Mouse (Mus musculus): ENCODE measurements around the gene Fkbp11.

The Fkbp11 gene

DNA sequence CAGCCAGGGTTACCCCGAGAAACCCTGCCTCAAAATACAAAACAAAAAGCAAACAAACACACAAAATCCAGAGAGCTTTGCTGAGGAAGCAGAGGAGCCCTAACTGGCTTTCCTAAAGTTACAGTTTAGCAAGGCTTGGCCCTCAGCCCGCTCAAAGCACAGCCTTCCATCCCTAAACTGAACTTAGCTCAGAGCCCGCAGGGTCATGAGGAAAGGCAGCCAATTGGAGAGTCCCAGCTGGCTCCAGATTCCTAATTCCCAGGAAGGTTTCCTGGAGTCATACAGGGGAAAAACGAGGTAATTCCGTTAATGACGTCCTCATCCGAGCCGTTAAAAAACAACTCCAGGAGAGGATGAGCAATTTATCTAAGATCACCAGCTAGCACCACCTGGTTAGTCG, 32.3 kb downstream of the Fkbp11 start:
- no peak for DNase-seq (ENCODE audit: low read depth)

DNA sequence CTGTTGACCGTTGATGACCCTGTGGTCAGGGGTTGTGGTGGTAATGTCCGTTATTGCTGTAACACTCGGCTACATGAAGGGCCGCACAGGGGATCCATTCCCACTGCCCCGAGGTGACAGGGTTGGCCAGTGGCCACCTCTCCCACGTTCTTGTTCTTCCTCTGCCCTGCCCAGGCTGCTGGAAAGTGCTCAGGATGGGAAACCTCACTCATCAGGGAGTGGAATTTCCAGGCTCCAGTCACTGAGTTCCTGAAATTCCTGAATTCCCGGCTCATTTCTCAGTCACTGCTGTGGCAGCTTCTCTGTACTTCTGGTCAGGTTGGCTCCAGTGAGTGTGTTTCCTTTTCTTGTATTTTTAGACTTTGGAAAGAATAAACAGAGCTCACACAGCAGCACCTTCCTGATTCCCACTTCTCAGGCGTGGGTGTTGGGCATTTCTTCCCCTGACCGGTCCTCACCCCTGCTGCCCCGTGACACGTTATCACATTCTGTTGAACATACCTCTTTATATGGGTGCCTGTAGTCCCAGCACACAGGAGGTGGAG, 35.8 kb downstream of the Fkbp11 start:
- DNase-seq (ENCODE audit: low read depth): no peak

DNA sequence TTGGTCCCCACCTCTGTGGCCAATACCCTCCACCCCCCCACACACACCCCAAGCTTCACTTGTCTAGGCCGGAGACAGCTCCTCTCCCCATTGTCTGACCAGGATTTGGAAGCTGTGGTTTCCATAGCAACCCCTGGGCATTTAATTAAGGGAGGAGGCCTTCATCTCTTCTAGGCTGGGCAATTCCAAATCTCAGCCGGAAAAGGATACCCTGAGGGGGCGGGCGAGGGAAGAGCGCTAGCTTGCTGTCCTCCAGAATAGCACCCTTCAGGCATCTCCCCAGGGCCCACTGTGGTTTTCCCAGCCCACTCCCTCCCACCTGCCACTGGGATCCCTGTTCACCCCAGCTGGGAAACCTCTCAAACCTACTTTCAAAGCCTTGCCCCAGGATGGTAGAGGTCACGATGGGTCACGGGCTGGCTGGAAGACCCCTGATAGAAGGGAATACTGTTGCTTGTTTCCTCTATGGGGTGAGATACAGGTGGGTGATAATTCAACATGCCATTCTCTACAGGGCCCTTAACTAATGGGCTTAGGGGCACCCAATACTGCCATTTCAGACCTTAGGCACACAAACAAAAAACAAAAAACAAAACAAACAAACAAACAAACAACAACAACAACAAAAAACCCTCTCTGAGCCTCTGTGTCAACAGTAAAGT, 36.4 kb downstream of the Fkbp11 start:
- DNase-seq (ENCODE audit: low read depth): no peak

DNA sequence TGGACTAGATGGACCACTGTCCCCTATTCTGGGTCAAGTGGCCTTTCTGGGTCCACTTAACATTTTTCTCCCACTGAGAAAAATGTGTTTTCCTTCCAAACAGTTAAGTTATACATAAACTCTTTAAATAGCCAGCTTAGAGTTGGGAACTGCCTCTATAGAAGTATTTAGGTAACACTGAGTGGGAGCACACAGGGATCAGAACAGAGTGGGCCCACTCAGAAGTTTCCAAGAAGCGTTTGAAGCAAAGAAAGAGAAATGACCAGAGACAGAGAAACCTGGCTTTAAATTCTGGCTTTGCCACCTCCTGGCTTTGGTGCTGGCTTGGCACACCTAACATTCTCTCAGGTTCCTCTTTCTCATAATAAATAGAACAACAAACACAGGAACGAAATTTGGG, 38.3 kb downstream of the Fkbp11 start:
- DNase-seq (ENCODE audit: low read depth): no peak

DNA sequence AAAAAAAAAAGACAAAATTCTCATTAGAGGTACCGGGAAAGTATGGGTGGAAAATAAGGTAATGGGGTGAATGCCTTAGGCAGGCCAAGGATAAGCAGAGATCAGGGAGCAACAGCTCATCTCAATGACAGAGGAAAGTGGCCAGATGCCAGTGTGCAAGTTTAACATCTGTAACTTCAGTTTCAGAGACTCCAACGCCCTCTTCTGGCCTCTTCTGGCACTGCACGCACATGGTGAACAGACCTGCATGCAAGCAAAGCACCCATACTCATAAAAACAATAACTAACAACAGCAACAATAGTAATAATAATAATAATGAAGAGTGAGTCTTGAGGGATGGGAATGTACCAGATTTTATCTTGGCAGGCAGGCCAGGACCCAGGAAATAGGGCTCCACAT, 42.1 kb downstream of the Fkbp11 start:
- no peak for DNase-seq (ENCODE audit: low read depth)

DNA sequence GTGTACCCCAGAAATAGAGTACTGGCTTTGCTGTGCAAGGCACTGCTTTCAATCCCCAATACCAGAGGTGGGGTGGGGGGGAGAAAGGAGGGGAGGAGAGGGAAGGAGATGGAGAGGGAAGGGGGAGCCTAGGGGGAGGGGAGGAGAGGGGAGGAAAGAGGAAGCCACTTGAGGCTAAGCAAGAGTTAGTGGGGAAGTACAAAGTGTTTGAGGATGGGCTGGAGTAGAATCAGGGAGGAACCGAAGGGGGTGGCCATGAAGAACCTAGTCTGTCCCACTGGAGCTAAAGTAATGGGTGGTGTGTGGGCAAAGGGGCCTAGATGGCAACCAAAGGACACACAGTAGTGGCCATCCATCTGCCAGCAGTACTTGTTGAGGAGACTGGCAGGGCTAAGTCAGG, 44.3 kb downstream of the Fkbp11 start:
- no peak for DNase-seq (ENCODE audit: low read depth)

DNA sequence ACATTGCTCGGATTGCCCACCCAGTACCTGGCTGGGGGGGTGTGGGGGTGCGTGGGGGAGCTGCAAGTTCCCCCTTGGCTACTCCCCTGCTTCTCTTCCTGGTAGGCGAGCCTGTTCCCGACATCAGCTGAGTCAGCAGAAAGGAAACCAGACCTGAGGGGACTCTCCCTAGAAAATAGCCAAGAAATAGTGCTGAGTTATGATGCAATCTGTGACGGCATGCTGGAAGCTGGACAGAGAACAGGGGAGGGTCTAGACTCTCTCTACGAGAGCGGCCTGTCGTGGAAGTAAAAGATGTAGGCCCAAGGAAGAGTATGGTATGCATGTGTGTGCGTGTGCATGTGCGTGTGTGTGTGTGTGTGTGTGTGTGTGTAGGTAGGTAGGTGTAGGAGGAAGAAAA, 44.8 kb downstream of the Fkbp11 start:
- no peak for DNase-seq (ENCODE audit: low read depth)

DNA sequence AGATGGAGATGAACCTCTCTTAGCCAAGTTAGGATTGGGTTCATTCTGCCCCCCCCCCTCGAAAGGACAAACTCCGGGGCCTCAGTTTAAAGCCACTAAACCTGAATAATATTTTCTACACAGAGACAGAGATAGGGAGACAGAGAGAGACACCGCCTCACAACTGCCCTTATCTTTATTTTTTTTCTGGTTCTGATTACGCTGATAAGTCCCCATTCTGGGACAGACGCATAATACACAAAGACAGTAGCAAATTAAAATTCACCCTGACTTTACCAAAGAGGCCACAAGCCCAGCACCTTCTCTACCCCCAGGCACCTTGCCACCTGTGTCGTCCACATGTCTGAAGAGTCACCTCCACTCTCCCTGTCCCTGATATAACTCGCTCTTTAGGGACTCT, 46.4 kb downstream of the Fkbp11 start:
- no peak for DNase-seq (ENCODE audit: low read depth)

DNA sequence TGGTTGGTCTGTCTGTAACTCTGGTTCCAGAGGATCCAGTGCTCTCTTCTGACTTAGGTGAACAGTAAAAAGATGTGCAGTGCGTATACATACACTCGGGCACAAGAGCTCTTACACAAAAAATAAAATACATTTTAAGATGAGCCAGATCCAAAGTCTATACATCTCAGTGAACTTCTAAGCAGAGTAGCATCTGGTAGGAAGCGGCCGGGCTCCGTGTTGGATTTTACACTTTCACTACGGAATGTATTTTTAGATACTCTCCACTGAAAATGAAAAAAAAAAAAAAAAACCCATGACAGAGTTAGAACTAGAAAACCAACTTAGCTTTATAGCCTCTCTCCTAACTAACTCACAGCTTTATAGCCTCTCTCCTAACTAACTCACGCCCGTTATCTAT, 47.3 kb downstream of the Fkbp11 start:
- DNase-seq (ENCODE audit: low read depth): no peak

DNA sequence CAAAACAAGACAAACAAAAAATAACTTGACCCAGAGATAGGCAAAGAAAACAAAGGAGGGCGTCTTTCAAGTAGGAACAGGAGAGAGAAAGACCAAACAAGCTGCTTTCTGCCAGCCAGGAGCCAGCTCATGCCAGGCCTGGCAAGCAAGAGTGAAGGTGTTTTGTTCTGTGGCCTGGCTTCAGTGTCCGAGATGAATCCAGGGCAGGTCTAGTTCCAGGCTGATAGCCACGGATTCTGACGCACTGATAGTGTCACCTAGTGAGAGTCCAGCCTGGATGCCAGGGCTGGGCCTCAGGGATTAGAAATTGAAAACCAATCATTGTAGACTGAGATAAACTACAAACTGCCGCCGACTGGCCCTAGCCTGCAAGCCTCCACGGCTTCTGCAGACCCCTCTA, 50.0 kb downstream of the Fkbp11 start:
- DNase-seq (ENCODE audit: low read depth): no peak

DNA sequence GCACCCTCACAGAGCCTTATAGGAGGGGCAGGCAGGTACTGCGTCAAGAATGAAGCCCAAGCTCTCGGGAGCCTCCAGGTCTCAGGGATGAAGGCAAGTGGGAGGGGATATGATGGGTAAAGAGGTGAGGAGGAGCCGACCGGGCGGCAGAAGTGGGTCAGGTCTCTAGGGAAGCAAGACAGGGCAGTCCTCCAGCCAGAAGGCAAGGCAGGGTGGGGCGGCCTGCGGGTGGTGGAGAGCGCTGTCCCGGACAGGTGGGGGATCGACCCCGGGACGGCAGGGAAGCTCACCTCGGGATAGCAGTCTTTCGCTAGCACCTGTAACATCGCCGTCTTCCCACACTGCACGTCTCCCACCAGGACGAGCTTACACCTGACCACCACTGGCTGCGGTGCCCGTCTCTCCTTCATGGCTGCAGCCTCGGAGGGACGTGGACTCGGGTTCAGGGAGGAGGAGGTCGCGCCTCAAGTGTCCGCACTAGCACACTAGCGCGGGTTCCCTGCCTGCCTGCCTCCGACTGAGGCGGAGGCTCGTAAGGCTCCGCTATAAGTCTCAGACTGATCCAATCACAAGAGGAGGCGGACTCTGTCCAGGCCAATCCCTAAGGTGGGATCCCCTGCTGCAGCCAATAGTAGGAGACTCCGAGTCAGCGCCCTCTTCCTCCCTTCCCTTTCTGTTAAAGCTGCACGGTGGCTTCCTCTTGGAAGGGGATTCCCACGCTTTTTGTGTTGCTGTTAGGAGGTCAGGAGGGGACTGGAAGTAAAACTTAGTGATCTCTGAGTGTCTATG, 50.9 kb downstream of the Fkbp11 start, which contains the start of gene Rnd1:
Gene Rnd1 (minus strand): TSS at position 522 of the 789 bp plus-strand sequence.
- DNase-seq (ENCODE audit: low read depth): peak; percentile 67

DNA sequence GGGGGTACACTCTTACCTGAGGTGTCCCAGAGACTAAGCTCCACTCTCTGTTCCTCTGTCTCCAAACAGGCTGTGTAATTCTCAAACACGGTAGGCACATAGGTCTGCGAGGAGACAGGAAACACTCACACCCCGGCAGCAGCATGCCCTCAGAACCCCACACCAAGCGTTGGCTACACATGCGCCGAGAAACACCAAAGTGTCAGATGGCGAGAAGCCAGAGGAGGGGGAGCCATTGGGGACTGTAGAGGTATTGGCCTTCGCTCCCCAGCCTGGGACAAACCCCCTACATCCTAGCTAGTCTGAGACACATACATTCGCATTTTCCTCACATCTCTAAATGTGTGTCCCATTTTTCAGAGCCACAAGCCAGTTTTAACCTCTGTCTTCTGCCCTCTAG, 51.5 kb downstream of the Fkbp11 start:
- no peak for DNase-seq (ENCODE audit: low read depth)

DNA sequence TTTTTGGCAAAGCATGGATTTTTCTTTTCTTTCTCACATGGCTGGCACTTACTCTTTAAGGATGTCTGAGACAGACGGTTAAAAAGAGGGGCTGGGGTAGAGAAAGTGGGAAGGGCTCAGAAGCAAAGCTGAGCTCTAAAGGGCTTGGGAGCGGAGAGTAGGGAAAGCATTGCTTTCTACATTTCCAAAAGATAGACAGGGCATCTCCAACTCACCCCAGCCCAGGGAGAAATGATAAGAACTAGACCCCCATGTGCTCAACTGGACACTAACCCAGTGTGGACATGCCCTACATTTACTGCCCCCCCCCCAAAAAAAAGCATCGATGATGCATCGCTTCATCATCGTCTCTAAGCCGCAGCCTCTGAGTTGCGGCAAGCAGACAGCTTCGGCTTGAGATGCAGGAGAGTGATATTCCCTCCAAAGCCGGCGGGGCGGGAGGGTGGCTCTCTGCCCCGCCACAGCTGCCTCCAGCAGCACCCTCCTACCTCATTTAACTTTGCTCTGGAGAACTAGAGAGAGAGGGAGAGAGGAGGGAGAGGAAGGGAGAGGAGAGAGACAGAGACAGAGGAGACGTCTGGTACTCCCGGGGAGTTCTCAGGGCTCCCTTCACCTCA, 52.3 kb downstream of the Fkbp11 start:
- no peak for DNase-seq (ENCODE audit: low read depth)

DNA sequence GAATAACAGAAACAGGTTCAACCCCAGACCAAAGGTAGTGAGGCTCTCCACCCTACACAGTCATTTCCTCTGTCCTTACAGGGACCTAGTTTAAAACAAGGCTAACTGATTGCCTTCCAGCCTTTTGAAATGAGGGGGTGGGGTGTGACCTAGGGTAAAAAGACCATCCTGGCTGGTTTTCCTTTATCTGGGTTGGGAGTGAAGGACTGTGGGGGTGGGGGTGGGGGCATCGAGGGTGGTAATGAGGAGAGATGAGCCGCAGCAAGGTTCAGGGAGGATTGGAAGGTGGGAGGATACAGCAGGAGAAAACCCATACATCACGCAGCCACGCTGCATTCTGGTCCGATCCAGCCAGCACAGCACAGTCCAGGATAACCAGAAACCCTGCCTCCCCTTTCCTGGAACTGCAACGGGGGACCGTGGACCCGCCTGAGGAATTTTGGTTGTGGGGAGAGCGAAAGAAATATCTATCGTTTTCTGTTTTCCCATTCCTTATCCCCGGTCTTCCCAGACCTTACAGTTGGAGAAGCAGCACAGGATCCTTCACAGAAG, 52.9 kb downstream of the Fkbp11 start:
- no peak for DNase-seq (ENCODE audit: low read depth)
